Mouse (Mus musculus): ENCODE data around the gene Ppp3cb. TPM values are rescaled to one million over a fixed set of nuclear protein-coding genes. Genes with fewer than 3 reads are reported as not detected.
"Not testable (repeated sequence)": the region's sequence is repeated elsewhere in the genome, so short reads cannot be mapped to it uniquely, and the experiment has no call there.

Gene Ppp3cb
- polyA plus RNA-seq (2012; rRNA removed): 1.7 and 4.7 TPM in 2 replicates

DNA sequence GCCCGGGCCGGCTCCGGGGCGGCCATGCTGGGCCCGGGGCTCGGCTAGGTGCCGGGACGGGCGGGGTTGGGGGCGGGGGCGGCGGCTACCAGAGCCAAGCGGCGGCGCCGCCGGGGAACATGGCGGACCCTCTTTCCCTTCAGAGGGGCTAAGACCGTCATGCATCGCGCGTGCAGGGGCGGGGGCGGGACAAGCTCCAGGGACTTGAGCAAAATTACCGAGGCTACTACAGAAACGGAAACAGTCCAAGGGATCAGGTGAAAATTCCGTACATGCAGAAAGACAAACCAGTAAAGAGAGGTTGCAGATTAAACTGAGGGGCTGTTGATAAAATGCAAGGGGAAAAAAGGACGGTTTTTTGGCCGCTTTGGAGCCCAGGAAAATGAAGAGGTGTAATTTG, at the start of gene Ppp3cb:
Ppp3cb (minus strand) TSS at position 159 of the 400 bp plus-strand sequence.
- TF ChIP-seq CTCF (IDR thresholded peaks at IDR 0.05; ENCODE audit: extremely low read depth, insufficient read length, insufficient replicate concordance, low read depth, low read length): no peak
- TF ChIP-seq POLR2A (IDR thresholded peaks at IDR 0.05; ENCODE audit: low read depth, low read length): peak; percentile 13; the same call in 1 of the 2 replicates
- Histone ChIP-seq H3K27ac (ENCODE audit: insufficient read depth, low read depth, low read length) (peak within 1 kb of the TSS; percentile 98), H3K4me3 (ENCODE audit: low read depth, low read length) (peak within 1 kb of the TSS; percentile 99), H3K27me3 (ENCODE audit: control insufficient read depth, insufficient read depth, low read length) (no peaks in the 10 kb centered on the region), H3K4me1 (ENCODE audit: control insufficient read depth, insufficient read depth, insufficient read length, low read length) (peaks cover 6% of the 10 kb centered on the region; the same call in 1 of the 2 replicates), H3K36me3 (ENCODE audit: control insufficient read depth, insufficient read depth, low read length) (0 out of 2 replicates have a peak, but pooled peaks cover 2% of the 10 kb centered on the region)
- WGBS: under 1% methylated on average over 25 of the region's 29 CpGs

DNA sequence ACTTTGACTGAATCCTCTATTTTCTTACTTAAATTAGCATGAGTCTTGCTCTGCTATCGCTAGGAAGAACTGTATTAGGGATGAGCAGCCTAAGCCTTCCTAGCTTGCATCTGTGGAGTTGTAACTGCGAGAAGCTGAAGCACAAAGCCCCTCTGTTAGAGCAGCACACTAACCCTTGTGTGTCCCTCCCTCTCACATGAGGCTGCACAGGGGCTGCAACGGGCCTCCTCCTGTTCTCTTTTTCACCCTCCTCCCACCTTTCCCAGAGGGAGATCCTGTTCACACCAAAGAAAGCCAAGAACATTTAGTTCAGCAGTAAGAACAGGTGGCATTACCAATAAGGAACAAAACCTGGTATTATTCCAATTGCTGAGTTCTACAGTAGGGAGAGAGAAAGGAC, 49.4 kb upstream of the Ppp3cb start:
- no peaks in the 10 kb centered on the region for H3K4me1 ChIP-seq (ENCODE audit: control insufficient read depth, insufficient read depth, insufficient read length, low read length)
- TF ChIP-seq POLR2A (IDR thresholded peaks at IDR 0.05; ENCODE audit: low read depth, low read length): no peak
- no peak for TF ChIP-seq CTCF (IDR thresholded peaks at IDR 0.05; ENCODE audit: extremely low read depth, insufficient read length, insufficient replicate concordance, low read depth, low read length)
- no peak overlapping the region for H3K4me3 ChIP-seq (ENCODE audit: low read depth, low read length)
- H3K27me3 ChIP-seq (ENCODE audit: control insufficient read depth, insufficient read depth, low read length): no peaks in the 10 kb centered on the region
- H3K27ac ChIP-seq (ENCODE audit: insufficient read depth, low read depth, low read length): no peak overlapping the region
- 72% methylated on average over 3 of the region's 3 CpGs for WGBS
- H3K36me3 ChIP-seq (ENCODE audit: control insufficient read depth, insufficient read depth, low read length): no peaks in the 10 kb centered on the region

DNA sequence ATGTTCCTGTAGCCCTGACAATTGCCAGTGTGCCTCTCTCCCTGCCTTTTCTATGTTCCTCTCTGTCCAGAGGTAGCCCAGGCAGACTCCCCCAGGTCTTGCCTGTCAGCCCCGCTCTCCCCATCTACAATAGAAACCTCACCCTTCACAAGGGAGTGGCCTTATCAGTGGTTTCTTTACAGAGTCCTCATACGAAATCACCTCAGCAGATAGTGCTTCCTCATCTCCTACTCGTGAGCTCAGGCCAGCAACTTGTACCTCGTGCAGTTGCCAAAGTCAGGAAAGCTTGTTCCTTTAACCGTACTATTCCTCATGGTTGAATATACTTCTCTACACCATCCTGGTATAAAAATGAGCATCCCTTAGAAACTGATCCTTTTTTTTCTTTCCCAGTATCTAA, 41.1 kb upstream of the Ppp3cb start:
- no peaks in the 10 kb centered on the region for H3K27me3 ChIP-seq (ENCODE audit: control insufficient read depth, insufficient read depth, low read length)
- TF ChIP-seq POLR2A (IDR thresholded peaks at IDR 0.05; ENCODE audit: low read depth, low read length) (no peak), CTCF (IDR thresholded peaks at IDR 0.05; ENCODE audit: extremely low read depth, insufficient read length, insufficient replicate concordance, low read depth, low read length) (no peak)
- H3K4me3 ChIP-seq (ENCODE audit: low read depth, low read length): no peak overlapping the region
- WGBS: 29% methylated on average over 5 of the region's 5 CpGs
- peaks cover 2% of the 10 kb centered on the region; the same call in 1 of the 2 replicates for H3K36me3 ChIP-seq (ENCODE audit: control insufficient read depth, insufficient read depth, low read length)
- no peaks in the 10 kb centered on the region for H3K4me1 ChIP-seq (ENCODE audit: control insufficient read depth, insufficient read depth, insufficient read length, low read length)
- no peak overlapping the region for H3K27ac ChIP-seq (ENCODE audit: insufficient read depth, low read depth, low read length)

- Histone ChIP-seq H3K27ac (ENCODE audit: insufficient read depth, low read depth, low read length) (no peak overlapping the region), H3K27me3 (ENCODE audit: control insufficient read depth, insufficient read depth, low read length) (no peaks in the 10 kb centered on the region), H3K4me1 (ENCODE audit: control insufficient read depth, insufficient read depth, insufficient read length, low read length) (no peaks in the 10 kb centered on the region), H3K36me3 (ENCODE audit: control insufficient read depth, insufficient read depth, low read length) (peaks cover 4% of the 10 kb centered on the region; the same call in 1 of the 2 replicates), H3K4me3 (ENCODE audit: low read depth, low read length) (no peak overlapping the region)
- 78% methylated on average over 6 of the region's 6 CpGs for WGBS
- TF ChIP-seq POLR2A (IDR thresholded peaks at IDR 0.05; ENCODE audit: low read depth, low read length) (no peak), CTCF (IDR thresholded peaks at IDR 0.05; ENCODE audit: extremely low read depth, insufficient read length, insufficient replicate concordance, low read depth, low read length) (no peak)
Measured at GRCm38 (mm10) chr14:20578822-20579407, 32.5 kb upstream of the Ppp3cb start.

DNA sequence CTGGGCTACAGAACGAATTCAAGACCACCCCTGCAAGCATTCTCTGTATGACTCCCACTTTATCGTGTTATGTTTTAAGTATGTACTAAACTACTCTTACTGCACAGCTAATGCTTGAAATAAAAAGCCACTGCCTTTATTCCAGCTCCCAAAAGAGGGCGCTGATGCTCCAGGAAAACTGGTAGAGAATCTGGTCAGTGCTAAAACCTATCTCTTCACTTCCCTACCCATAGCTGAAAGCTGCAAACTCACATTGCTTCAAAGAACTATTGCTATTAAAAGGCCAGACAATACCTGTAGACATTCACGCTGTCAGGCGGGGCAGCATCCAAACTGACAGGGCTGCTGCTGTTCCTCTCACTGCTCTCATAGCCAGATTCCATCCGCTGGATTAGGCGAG, 29.8 kb upstream of the Ppp3cb start:
- WGBS: 51% methylated on average over 7 of the region's 7 CpGs
- H3K36me3 ChIP-seq (ENCODE audit: control insufficient read depth, insufficient read depth, low read length): peaks cover 2% of the 10 kb centered on the region; the same call in 1 of the 2 replicates
- H3K27me3 ChIP-seq (ENCODE audit: control insufficient read depth, insufficient read depth, low read length): no peaks in the 10 kb centered on the region
- no peaks in the 10 kb centered on the region for H3K4me1 ChIP-seq (ENCODE audit: control insufficient read depth, insufficient read depth, insufficient read length, low read length)
- H3K4me3 ChIP-seq (ENCODE audit: low read depth, low read length): no peak overlapping the region
- TF ChIP-seq CTCF (IDR thresholded peaks at IDR 0.05; ENCODE audit: extremely low read depth, insufficient read length, insufficient replicate concordance, low read depth, low read length) (peak; percentile 24; the same call in 1 of the 2 replicates), POLR2A (IDR thresholded peaks at IDR 0.05; ENCODE audit: low read depth, low read length) (no peak)
- H3K27ac ChIP-seq (ENCODE audit: insufficient read depth, low read depth, low read length): no peak overlapping the region

GRCm38 (mm10) chr14:20573196-20573595, 26.8 kb upstream of the Ppp3cb start:
- not testable (repeated sequence) for H3K27me3 ChIP-seq (ENCODE audit: control insufficient read depth, insufficient read depth, low read length); H3K4me1 ChIP-seq (ENCODE audit: control insufficient read depth, insufficient read depth, insufficient read length, low read length); H3K4me3 ChIP-seq (ENCODE audit: low read depth, low read length); H3K36me3 ChIP-seq (ENCODE audit: control insufficient read depth, insufficient read depth, low read length); H3K27ac ChIP-seq (ENCODE audit: insufficient read depth, low read depth, low read length)
- 89% methylated on average over 3 of the region's 3 CpGs for WGBS

DNA sequence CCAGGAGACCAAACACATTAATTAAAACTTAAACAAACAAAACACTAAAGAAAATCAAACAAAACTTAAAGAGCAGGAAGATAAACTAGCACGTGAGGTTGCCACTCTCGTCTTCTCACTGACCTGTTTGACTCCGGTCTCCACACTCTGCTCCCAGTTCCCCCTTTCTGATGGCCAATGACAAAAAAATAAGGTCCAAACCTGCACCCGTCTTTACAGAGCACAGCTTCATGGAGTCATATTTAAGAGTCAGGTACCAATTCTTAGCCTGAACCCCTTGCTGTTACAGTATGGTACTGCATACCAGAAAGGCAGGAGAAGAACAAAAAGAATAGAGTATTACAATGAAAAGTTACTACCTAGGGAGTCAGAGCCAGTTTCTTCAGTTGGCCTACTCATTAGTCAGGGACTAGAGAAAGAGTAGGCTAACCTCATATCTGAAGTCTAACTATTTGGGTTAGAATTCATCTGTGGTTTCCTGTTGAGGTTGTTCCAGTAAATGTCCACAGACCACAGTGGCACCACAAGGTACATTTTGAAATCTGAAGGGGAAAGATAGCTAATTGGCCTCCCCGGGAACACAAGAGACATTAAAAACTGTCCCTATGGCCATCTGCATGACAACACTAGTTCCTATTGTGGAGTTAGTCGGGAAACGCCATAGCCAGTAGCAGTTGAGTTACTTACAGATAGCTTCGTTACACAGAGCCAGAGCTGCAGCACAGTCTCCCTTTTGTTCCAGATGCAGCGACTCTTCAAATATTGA, 19.1 kb upstream of the Ppp3cb start:
- TF ChIP-seq POLR2A (IDR thresholded peaks at IDR 0.05; ENCODE audit: low read depth, low read length): no peak
- no peak for TF ChIP-seq CTCF (IDR thresholded peaks at IDR 0.05; ENCODE audit: extremely low read depth, insufficient read length, insufficient replicate concordance, low read depth, low read length)
- Histone ChIP-seq H3K27ac (ENCODE audit: insufficient read depth, low read depth, low read length) (no peak overlapping the region), H3K4me3 (ENCODE audit: low read depth, low read length) (no peak overlapping the region), H3K36me3 (ENCODE audit: control insufficient read depth, insufficient read depth, low read length) (peaks cover 6% of the 10 kb centered on the region; the same call in 1 of the 2 replicates), H3K4me1 (ENCODE audit: control insufficient read depth, insufficient read depth, insufficient read length, low read length) (no peaks in the 10 kb centered on the region), H3K27me3 (ENCODE audit: control insufficient read depth, insufficient read depth, low read length) (no peaks in the 10 kb centered on the region)
- 66% methylated on average over 9 of the region's 9 CpGs for WGBS

Data from small intestine, adult 2 months (tissue).